Mouse (Mus musculus) adipocyte (in vitro differentiated cells): ENCODE measurements around the gene Slc38a8.

Source experiments
- DNase-seq: peaks from one replicate; pipeline ENCODE4 v3.0.0-alpha.2; 2016; ENCODE audit warnings: low spot score

Gene Slc38a8

DNA sequence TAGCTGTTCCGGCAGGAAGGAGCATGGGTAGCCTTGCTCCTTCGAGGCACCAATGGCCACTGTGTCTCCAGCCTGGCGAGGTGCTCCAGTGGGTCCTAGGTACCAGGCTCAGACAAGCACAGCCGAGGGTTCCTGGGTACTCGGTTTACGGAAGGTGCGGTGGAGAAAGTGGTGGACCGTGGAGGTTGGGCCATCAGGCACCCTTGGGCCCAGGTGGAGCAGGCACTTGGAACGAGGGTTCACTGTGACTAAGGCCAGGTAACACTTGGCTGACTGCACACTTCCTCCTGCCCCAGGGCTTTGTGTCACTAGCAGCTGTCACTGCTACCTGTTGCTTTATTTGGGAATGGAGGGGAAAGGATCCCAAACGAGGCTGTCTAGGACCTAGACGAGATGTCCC is 64.0 kb downstream of the Slc38a8 start:
- no peak for DNase-seq

DNA sequence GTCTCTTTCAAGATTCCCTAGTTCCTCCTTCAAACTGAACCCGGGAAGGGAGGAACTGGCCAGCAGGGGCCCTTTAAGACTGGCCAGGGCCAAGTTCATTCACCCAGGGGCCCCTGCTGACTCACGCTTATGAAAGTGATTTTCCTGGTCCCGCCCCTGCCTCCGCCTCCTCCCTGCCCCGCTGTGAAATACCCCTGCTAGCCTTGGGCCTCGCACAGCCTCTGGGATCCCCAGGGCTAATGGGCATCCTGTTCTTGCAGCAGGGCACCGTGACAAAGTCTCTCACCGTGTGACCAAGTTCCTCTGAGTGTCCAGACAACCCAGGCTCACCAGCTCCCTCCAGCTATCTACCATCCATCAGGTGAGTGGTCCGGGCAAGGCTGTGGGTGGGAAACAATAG is 64.6 kb downstream of the Slc38a8 start:
- peak; percentile 81 for DNase-seq

DNA sequence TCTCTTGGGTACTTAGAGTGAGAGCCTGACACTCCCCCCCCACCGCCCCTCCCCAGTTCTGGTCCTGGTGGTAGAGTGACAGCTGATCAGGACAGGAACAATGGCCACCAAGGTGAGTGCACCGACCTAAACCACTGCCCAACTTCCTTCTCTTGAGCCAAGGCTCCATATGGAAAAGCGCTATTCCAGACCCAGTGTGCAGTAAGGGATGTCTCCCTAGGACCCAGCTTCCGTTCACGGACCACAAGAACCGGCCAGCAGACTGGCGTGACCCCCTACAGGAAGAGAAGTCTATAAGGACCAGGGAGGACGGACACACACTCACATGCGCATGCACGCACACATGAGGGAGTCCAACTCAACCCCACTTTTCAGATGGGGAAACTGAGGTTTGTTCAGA is 65.2 kb downstream of the Slc38a8 start:
- no peak for DNase-seq

GRCm38 (mm10) chr8:119435527-119435926 is 66.0 kb downstream of the Slc38a8 start:
- no peak for DNase-seq

- DNase-seq = no peak
These were observed 66.9 kb downstream of the Slc38a8 start for GRCm38 (mm10) chr8:119434569-119434968.

- DNase-seq = no peak
These were observed 67.8 kb downstream of the Slc38a8 start, which contains the start of gene Osgin1 for GRCm38 (mm10) chr8:119433582-119434174. Gene Osgin1, plus strand, starts transcription at chr8:119434124.

GRCm38 (mm10) chr8:119432372-119432771 is 69.1 kb downstream of the Slc38a8 start:
- no peak for DNase-seq

DNA sequence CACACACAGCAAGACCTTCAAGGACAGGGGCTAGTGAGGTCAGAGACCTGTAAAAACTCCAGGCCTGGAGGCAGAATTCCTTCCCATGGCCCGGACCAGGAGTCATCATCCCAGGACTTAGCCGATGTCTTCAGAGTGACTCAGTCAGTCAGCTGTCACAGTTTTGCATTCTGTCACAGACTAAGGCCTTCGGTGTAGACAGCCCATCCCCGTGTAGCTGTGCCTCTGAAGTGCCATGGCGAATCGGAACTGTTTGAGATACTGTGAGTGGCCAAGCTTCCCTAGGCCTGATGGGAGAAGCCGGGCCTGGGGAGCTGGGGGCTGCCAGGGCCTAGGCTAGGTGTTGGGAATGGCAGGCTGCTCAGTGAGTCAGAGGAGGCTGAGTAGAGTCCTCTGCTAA is 70.8 kb downstream of the Slc38a8 start:
- DNase-seq = no peak

- peak; percentile 47 for DNase-seq
These were observed 71.2 kb downstream of the Slc38a8 start for GRCm38 (mm10) chr8:119430250-119430649.
